Mouse (Mus musculus) spleen, postnatal 14 days (tissue): ENCODE results near the gene Orm2.
A peak's percentile ranks its signal among the peaks of the same experiment; 100 is the strongest.

Experiments
- DNase-seq, 2 experiments: peaks; one replicate each; pipeline ENCODE4 v3.0.0; 2021 to 2022; ENCODE audit warnings: low spot score in 2 of 2

The Orm2 gene

DNA sequence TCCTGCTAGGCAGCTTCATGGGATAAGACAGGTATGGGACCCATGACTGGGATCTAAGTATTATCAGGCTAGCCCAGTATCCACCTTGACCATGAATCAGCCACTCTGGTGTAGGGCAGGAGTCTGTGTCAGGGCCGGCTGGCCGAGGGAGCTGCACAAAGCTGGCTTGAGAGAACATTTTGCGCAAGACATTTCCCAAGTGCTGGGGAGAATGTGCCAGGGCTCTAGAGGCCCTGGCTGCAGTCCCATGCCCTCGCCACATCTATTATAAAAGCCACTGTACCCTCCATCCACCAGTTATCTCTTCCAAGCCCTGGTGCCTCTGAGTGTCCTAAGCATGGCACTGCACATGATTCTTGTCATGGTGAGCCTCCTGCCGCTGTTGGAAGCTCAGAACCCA is at the start of gene Orm2:
Gene Orm2, plus strand, starts transcription at position 300 of the 400 bp plus-strand sequence.
- no peak for DNase-seq

DNA sequence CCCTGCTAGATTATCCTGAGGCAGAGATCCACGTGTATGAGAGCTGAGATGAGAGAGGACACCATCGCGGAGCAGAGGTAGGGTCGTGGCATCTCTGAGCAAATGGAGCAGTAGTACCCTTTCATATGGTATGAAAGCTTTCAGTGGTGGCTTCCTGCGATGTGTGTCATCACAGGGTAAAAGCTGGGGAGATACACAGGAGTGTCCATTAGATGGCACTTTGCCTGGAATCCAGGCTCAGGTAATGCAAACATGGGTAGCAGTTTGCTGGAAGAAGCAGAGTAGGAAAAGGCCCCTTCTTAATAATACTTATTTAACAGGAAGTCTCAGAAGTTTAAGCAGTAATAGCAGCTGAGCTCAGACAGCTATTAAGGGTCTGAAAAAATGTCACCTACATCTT is 48.2 kb upstream of the Orm2 start:
- no peak for DNase-seq

GRCm38 (mm10) chr4:63316076-63316746 is 46.0 kb upstream of the Orm2 start:
- no peak for DNase-seq

DNA sequence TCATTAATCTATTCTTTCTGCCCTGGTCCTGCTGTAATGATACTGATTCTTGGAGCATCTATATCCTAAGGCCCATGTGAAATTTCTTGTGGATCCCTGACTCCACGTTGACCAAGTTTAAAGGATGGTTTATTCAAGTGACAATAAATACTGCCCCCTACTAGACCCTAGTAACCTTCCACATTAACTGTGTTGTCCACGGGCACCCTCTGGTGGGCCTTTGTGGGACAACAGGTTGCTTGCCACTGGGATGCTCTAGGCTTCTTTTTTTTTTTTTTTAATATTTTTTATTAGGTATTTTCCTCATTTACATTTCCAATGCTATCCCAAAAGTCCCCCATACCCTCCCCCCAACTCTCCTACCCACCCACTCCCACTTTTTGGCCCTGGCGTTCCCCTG is 42.7 kb upstream of the Orm2 start:
- peak in 1 of 2 experiments; percentile 42 for DNase-seq

GRCm38 (mm10) chr4:63323275-63323815 is 38.9 kb upstream of the Orm2 start:
- DNase-seq: no peak

- DNase-seq: no peak
Observed at GRCm38 (mm10) chr4:63333403-63333802, 28.8 kb upstream of the Orm2 start.

DNA sequence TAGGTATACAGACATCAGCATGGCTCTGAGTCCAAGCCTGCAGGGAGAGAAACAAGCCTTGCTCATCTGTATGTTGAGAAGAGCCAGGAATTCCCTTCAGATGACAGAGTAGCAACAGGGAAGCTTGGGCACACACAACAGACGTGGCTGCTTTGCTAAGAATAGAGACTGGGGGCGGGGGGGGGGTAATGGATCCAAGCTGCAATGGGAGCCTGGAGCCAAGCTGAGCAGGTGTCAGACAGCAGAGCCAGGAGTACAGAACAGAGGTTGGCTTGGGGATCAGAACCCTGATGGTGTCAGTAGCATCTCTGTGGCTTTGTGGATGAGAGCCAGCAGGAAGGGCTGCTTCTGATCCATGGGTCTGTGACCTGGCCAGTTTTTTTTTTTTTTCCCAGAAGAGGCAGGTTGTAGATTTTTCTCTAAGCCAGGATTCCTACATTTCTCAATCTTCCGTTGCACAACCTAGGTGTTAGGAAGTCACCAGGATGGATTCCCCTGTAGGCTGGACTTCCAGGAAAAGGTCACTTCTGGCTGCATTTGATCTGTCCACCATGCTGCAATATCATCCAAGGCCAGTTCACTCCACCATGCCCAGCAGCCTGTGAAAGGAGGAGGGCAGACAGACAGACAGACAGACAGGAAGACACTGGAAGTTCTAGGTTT is 23.7 kb upstream of the Orm2 start:
- DNase-seq: no peak

- DNase-seq: no peak
Observed at GRCm38 (mm10) chr4:63342491-63342890, 19.8 kb upstream of the Orm2 start.

DNA sequence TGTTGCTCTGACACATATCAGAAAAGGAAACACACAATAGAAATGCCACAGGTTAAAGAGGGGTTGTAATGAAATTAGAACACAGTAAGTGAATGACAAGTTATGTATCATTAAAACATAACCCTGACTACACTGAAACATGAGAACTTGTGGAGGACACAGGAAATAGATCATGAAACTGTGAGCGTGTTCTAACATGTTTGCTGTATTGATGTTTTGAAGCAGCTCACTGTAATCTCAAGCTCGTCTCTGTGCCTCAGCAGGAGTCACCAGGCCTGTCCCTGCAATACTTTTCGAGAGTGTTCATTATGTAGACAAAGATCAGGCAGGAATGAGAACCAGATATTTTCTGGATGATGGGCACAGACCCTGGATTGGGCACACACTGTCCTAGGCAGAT is 18.6 kb upstream of the Orm2 start:
- no peak for DNase-seq

GRCm38 (mm10) chr4:63344295-63344694 is 18.0 kb upstream of the Orm2 start, which contains the start of gene Orm1:
Orm1 (plus strand) TSS chr4:63344560.
- DNase-seq: no peak

DNA sequence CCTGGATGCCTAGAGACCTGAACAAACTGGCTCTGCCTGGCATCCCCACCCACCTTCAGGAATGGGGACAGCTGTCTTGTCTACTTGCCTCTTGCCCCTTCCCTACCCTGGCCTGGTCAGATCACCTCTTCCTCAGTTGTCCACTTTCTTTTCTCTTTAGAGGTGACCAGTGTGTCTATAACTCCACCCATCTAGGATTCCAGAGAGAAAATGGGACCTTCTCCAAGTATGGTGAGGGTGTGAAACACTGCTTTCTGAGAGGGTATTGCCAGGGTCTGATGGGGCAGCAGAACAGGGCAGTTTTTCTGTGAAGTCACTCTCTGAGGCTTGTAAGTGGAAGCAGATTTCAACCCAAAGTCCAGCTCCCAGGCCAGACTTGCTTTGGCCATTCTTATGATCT is 17.0 kb upstream of the Orm2 start:
- no peak for DNase-seq

GRCm38 (mm10) chr4:63346659-63347058 is 15.6 kb upstream of the Orm2 start:
- DNase-seq: no peak

GRCm38 (mm10) chr4:63348524-63348923 is 13.7 kb upstream of the Orm2 start:
- no peak for DNase-seq

- DNase-seq: no peak
Observed at GRCm38 (mm10) chr4:63355877-63356665, 6.2 kb upstream of the Orm2 start, which contains the start of gene Orm3. Orm3 (plus strand) TSS chr4:63356162.

- DNase-seq: no peak
Observed at GRCm38 (mm10) chr4:63356981-63357570, 5.2 kb upstream of the Orm2 start.

DNA sequence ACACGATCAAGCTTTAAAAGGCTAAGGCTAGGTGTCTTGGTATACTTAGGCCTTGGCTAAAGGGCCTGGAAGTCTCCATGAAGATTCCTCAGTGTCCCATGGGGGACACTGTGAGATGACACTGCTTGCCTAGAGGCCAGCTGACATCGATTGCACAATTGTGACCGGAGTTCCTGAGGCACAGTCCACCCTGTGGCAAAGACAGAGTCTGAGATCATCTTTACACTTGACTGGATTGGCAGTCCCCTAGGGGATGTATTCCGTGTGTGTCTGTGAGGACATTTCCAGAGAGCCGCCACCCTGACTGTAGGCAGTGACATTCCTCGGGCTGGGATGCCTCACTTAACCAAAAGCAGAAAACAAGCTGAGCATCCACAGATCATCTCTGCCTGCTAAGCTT is 2.4 kb upstream of the Orm2 start:
- no peak for DNase-seq

DNA sequence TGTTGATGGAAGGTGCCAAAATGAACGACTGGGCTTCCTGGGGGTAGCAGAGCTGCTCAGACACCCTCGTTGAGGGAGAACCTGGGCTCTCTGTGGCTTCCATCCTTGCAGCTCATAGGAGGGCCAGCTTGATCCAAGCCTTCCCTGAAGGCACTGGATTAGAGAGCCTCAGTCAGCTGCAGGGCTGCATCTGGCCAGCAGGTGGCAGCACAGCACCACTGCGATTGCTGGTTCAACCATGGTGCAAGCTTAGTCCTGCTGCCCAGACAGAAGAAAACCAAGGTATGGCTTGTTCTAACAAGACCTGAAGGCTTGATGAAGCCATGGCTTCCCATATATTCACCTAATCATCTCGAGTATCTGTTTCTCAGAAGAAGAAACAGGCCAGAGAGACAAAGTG is 6.3 kb downstream of the Orm2 start:
- DNase-seq: peak; percentile 78 to 90

- DNase-seq: no peak
Observed at GRCm38 (mm10) chr4:63370897-63371296, 8.6 kb downstream of the Orm2 start.

- DNase-seq: peak in 1 of 2 experiments; percentile 70
Observed at GRCm38 (mm10) chr4:63371890-63372289, 9.6 kb downstream of the Orm2 start.

GRCm38 (mm10) chr4:63373404-63373803 is 11.2 kb downstream of the Orm2 start:
- no peak for DNase-seq

DNA sequence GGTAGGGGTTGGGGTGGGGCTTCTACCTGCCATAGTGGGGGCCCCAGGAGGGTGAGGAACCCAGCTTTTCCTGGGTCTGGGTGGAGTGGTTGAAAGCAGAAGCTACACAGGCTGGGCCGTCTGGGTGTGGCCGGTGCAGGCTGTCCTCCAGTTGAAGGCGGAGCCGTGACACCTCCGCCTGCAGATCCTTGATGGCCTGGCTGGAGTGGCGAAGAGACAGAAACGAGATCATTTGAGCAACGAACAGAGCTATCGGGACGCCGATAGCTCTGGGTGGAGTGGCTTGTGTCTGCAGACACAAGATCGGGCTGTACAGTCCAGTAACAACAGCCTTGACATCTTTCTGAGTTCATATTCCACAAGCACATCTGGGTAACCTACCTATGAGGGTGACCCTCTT is 12.1 kb downstream of the Orm2 start:
- peak; percentile 46 to 55 for DNase-seq

DNA sequence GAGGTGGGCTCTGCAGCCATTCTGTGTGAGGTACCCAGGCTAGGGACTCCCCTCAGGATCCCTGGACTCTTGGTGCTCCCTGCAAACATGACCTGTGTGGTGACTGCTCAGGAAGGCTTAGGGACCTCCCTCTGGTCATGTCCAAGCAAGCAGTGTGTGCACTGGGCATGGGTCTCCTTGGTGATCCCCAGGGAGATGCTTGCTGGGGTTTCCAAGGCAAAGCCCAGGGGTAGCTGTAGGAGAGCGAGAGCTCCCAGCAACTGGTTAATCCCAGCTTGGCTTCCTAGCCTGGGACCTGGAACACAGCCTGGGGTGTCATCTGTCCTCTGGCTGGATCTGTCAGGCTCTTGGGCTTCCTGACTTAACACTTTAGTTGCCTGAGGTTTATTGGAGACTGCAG is 13.1 kb downstream of the Orm2 start:
- no peak for DNase-seq
